Mouse (Mus musculus) CH12.LX (cell line): ENCODE results near the gene Vstm2l.

Source experiments
- CTCF ChIP-seq, 2 experiments: IDR thresholded peaks in 1 of 2; conservative IDR thresholded peaks in 1 of 2; 2 replicates each; pipeline ENCODE4 v1.5.1; 2011 to 2012; ENCODE audit warnings: low read depth in 2 of 2, low read length in 2 of 2, improper control_type of control experiment in 1 of 2, inconsistent platforms in 1 of 2, mild to moderate bottlenecking in 1 of 2, moderate library complexity in 1 of 2
- EP300 ChIP-seq: IDR thresholded peaks from 2 replicates; pipeline ENCODE4 v1.6.1; 2011; ENCODE audit warnings: low read length, improper control_type of control experiment
- GABPA ChIP-seq: IDR thresholded peaks from 2 replicates; pipeline ENCODE4 v1.6.1; 2012; ENCODE audit warnings: low read depth, low read length, improper control_type of control experiment, inconsistent platforms; ENCODE audit not compliant: insufficient replicate concordance
- JUND ChIP-seq: conservative IDR thresholded peaks from 2 replicates; pipeline ENCODE4 v1.6.1; 2011; ENCODE audit warnings: low read depth, low read length, improper control_type of control experiment
- MAX ChIP-seq: IDR thresholded peaks from 2 replicates; pipeline ENCODE4 v1.6.1; 2011; ENCODE audit warnings: low read length, improper control_type of control experiment
- MYC ChIP-seq: IDR thresholded peaks from 2 replicates; pipeline ENCODE4 v1.6.1; 2011; ENCODE audit warnings: low read depth, mild to moderate bottlenecking, improper control_type of control experiment, low read length
- NELFE ChIP-seq: IDR thresholded peaks from 2 replicates; pipeline ENCODE4 v1.6.1; 2011; ENCODE audit warnings: low read depth, low read length, improper control_type of control experiment
- PAX5 ChIP-seq: IDR thresholded peaks from 2 replicates; pipeline ENCODE4 v1.6.1; 2012; ENCODE audit warnings: low read length, inconsistent platforms, mixed read lengths
- POLR2A ChIP-seq: IDR thresholded peaks from 2 replicates; pipeline ENCODE4 v1.6.1; 2011; ENCODE audit warnings: low read depth, mild to moderate bottlenecking, improper control_type of control experiment, low read length
- POLR2AphosphoS2 ChIP-seq: IDR thresholded peaks from 2 replicates; pipeline ENCODE4 v1.6.1; 2011; ENCODE audit warnings: low read depth, low read length, improper control_type of control experiment
- RCOR1 ChIP-seq: conservative IDR thresholded peaks from 2 replicates; pipeline ENCODE4 v1.6.1; 2012; ENCODE audit warnings: low read depth, mild to moderate bottlenecking, inconsistent platforms, low read length, improper control_type of control experiment
- USF2 ChIP-seq: conservative IDR thresholded peaks from 2 replicates; pipeline ENCODE4 v1.6.1; 2011; ENCODE audit warnings: low read depth, low read length, improper control_type of control experiment
- ZMIZ1 ChIP-seq: IDR thresholded peaks from 2 replicates; pipeline ENCODE4 v1.6.1; 2012; ENCODE audit warnings: low read depth, mild to moderate bottlenecking, inconsistent platforms, low read length, improper control_type of control experiment

DNA sequence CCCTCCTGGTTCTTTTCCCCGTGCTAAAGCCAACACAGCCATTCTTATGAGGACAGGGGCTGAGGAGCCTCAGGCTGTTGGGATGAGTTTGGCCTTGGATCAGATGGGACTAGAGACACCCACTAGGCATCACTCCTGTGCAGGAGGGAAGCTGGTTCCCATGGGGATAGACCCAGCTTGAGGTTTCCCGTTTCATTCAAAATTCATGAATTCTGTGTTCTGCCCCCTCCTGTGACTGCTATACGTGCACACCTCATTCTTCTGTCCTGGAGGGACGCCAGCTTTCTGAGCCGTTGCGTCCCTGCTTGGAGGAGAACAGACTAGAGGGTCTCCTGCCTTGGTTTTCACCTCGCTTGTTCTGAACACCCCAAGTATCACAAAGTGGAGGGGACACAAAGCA lies 12.0 kb downstream of the Vstm2l start:
- no peak for TF ChIP-seq EP300
- no peak for TF ChIP-seq MAX
- no peak for TF ChIP-seq NELFE
- no peak for TF ChIP-seq CTCF (conservative IDR thresholded peaks at IDR 0.05 in 1 of 2, IDR thresholded peaks at IDR 0.05 in 1 of 2; ENCODE audit: low read depth in 2 of 2, low read length in 2 of 2)
- no peak for TF ChIP-seq RCOR1
- no peak for TF ChIP-seq GABPA
- no peak for TF ChIP-seq MYC
- no peak for TF ChIP-seq USF2
- TF ChIP-seq POLR2AphosphoS2: no peak
- TF ChIP-seq POLR2A: no peak
- no peak for TF ChIP-seq JUND
- no peak for TF ChIP-seq PAX5
- no peak for TF ChIP-seq ZMIZ1
